ENCODE assay signal across 8 mouse cellular contexts in the genomic region with DNA sequence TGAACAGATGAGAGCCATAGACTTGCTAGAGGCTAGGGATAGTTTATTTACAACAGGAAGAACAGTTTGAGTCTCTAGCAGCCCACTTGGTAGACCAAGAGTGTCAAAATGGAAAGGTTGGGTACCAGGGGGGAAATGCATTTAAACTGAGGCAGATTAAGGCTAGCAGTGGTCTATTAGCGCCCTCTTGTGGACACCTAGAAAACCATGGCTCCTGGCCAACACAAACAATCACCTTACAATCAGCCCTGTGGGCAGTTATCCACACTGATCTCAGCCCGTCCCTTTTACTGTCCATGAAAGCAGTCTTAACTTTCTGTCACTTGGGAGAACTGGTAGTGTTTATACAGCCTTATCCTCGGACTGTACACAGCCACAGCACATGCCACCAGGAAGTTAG. TPM values are rescaled to one million over a fixed set of nuclear protein-coding genes. Genes with fewer than 3 reads are reported as not detected.
A peak's percentile ranks its signal among the peaks of the same experiment; 100 is the strongest.
DNase-seq lines count a peak whose midpoint lies in the region; ATAC-seq and TF ChIP-seq lines count a peak whose summit lies in the region.

No protein-coding gene starts in this region.

- H3K4me2 ChIP-seq in neural tube, embryonic 15.5 days = no peak overlapping the region
- no peak overlapping the region for H3K4me2 ChIP-seq in midbrain, postnatal 0 days (ENCODE audit: low read depth, low read length, poor library complexity, severe bottlenecking)

- WGBS in neural tube, embryonic 15.5 days = 12% methylated on average over 3 of the region's 3 CpGs
- WGBS in midbrain, postnatal 0 days = 3% methylated on average over 3 of the region's 3 CpGs

- no peaks in the 10 kb centered on the region; the same call in 1 of the 2 replicates for H3K27me3 ChIP-seq in neural tube, embryonic 15.5 days (replicated peaks)
- H3K27me3 ChIP-seq in midbrain, postnatal 0 days (ENCODE audit: insufficient read depth, low read length) = no peaks in the 10 kb centered on the region

- no peaks in the 10 kb centered on the region for H3K9me3 ChIP-seq in neural tube, embryonic 15.5 days (replicated peaks)
- H3K9me3 ChIP-seq in midbrain, postnatal 0 days (ENCODE audit: low read length) = no peaks in the 10 kb centered on the region

- intact Hi-C loops in left cerebral cortex, postnatal 10 days (cut with DNase I) = loop anchor here (1.0 to 5.0 kb wide), 2 partner anchors 62 to 354 kb away; no protein-coding TSS in a partner anchor

- H3K4me1 ChIP-seq in neural tube, embryonic 15.5 days = peaks cover 24% of the 10 kb centered on the region
- H3K4me1 ChIP-seq in embryonic fibroblast, embryonic 13.5 days (ENCODE audit: control insufficient read depth, insufficient read depth, low read length) = 0 out of 2 replicates have a peak, but pooled peaks cover 2% of the 10 kb centered on the region
- H3K4me1 ChIP-seq in midbrain, postnatal 0 days (ENCODE audit: insufficient read depth, low read length) = 0 out of 2 replicates have a peak, but pooled peaks cover 5% of the 10 kb centered on the region

- H3K4me3 ChIP-seq in neural tube, embryonic 15.5 days (replicated peaks) = no peak overlapping the region
- no peak overlapping the region for H3K4me3 ChIP-seq in embryonic fibroblast, embryonic 13.5 days (ENCODE audit: insufficient read depth, low read length)
- no peak overlapping the region for H3K4me3 ChIP-seq in midbrain, postnatal 0 days (ENCODE audit: low read depth, low read length)

- peak; percentile 71 for DNase-seq in neural tube, embryonic 10.5 days (ENCODE audit: extremely low spot score, low spot score)
- peak; percentile 58 to 69 for DNase-seq in adrenal gland, postnatal 36 days
- DNase-seq in left cerebral cortex, postnatal 10 days (ENCODE audit: extremely low spot score in 1 of 2, low spot score in 2 of 2) = peak; percentile 70 to 74
- DNase-seq in midbrain, postnatal 0 days (ENCODE audit: low spot score) = peak; percentile 89
- peak; percentile 78 for DNase-seq in thymus, postnatal 0 days (ENCODE audit: low spot score)

- no peak overlapping the region for H3K27ac ChIP-seq in neural tube, embryonic 15.5 days (replicated peaks)
- no peak overlapping the region for H3K27ac ChIP-seq in embryonic fibroblast, embryonic 13.5 days (ENCODE audit: insufficient read depth, low read length)
- no peak overlapping the region for H3K27ac ChIP-seq in midbrain, postnatal 0 days (ENCODE audit: low read depth, low read length)

- no peak for TF ChIP-seq POLR2A in embryonic fibroblast, embryonic 13.5 days (IDR thresholded peaks at IDR 0.05; ENCODE audit: low read depth, low read length)

- 0 out of 2 replicates have a peak, but pooled peaks have one; percentile 34 for TF ChIP-seq CTCF in embryonic fibroblast, embryonic 13.5 days (IDR thresholded peaks at IDR 0.05; ENCODE audit: borderline replicate concordance, insufficient read depth, low read length)
- TF ChIP-seq CTCF in midbrain, postnatal 0 days (IDR thresholded peaks at IDR 0.05) = peak; percentile 96

- no peak for ATAC-seq in neural tube, embryonic 15.5 days (ENCODE audit: low FRiP score)
- ATAC-seq in hematopoietic stem cell, adult 5-6 weeks (replicated peaks in 1 of 2; ENCODE audit: insufficient read depth in 1 of 2, low FRiP score in 2 of 2, low TSS enrichment in 1 of 2, low read depth in 1 of 2, poor library complexity in 2 of 2, severe bottlenecking in 2 of 2) = peak; percentile 20 to 56; a peak in 3 of 4 replicates
- no peak for ATAC-seq in midbrain, postnatal 0 days (ENCODE audit: low FRiP score)

- H3K9ac ChIP-seq in neural tube, embryonic 15.5 days (replicated peaks) = no peak overlapping the region
- H3K9ac ChIP-seq in midbrain, postnatal 0 days (replicated peaks; ENCODE audit: low read length, poor library complexity, severe bottlenecking) = no peak overlapping the region

- peaks cover 20% of the 10 kb centered on the region for H3K36me3 ChIP-seq in neural tube, embryonic 15.5 days
- peaks cover 18% of the 10 kb centered on the region for H3K36me3 ChIP-seq in midbrain, postnatal 0 days (ENCODE audit: insufficient read depth, low read length)

RNA-seq across cellular contexts. Expression of a gene that starts 4.7 kb away (rescaled TPM):
- polyA plus RNA-seq in neural tube, embryonic 15.5 days (2015; fragmentation: Nextera tagmentation; extraction: Ambion mirVana) = 297 and 338 TPM in 2 replicates
- total RNA-seq in adrenal gland, postnatal 36 days (2021) = 10 to 100 TPM; 64.2 to 67.7 TPM
- 44.5 and 47.8 TPM in 2 replicates for polyA plus RNA-seq in embryonic fibroblast, embryonic 13.5 days (2011; ENCODE audit: insufficient read length, low read depth, missing spikeins)
- total RNA-seq in hematopoietic stem cell, adult 5-6 weeks (2017) = 79.5 and 128 TPM in 2 replicates
- total RNA-seq in left cerebral cortex, postnatal 10 days (2021) = 100 to 1,000 TPM; 167 to 177 TPM
- 80.8 and 96.6 TPM in 2 replicates for total RNA-seq in midbrain, postnatal 0 days (2014; rRNA removed)
- 345 and 380 TPM in 2 replicates for polyA plus RNA-seq in midbrain, postnatal 0 days (2015; fragmentation: Nextera tagmentation; extraction: Ambion mirVana)
- 262 and 286 TPM in 2 replicates for polyA plus RNA-seq in thymus, postnatal 0 days (2015; fragmentation: Nextera tagmentation; extraction: Ambion mirVana)

RNA-seq across cellular contexts. Expression of a gene that starts 42.9 kb away (rescaled TPM):
- 4.8 and 5.0 TPM in 2 replicates for polyA plus RNA-seq in neural tube, embryonic 15.5 days (2015; fragmentation: Nextera tagmentation; extraction: Ambion mirVana)
- 1 to 10 TPM in 1 of 2 experiments, under 1 TPM in 1; 0.40 to 2.9 TPM for total RNA-seq in adrenal gland, postnatal 36 days (2021)
- 0.57 and 4.3 TPM in 2 replicates for polyA plus RNA-seq in embryonic fibroblast, embryonic 13.5 days (2011; ENCODE audit: insufficient read length, low read depth, missing spikeins)
- 0.75 TPM in 1 of 2 replicates, not detected in the other for total RNA-seq in hematopoietic stem cell, adult 5-6 weeks (2017)
- 1 to 10 TPM; 4.0 to 5.6 TPM for total RNA-seq in left cerebral cortex, postnatal 10 days (2021)
- total RNA-seq in midbrain, postnatal 0 days (2014; rRNA removed) = 6.9 and 9.0 TPM in 2 replicates
- 4.7 and 5.2 TPM in 2 replicates for polyA plus RNA-seq in midbrain, postnatal 0 days (2015; fragmentation: Nextera tagmentation; extraction: Ambion mirVana)
- 0.24 and 0.34 TPM in 2 replicates for polyA plus RNA-seq in thymus, postnatal 0 days (2015; fragmentation: Nextera tagmentation; extraction: Ambion mirVana)

Comparison
In these comparisons a context has a peak if more than half of its experiments do, and no peak if none do; other contexts are left out.
1. ATAC-seq: peak in hematopoietic stem cell, adult 5-6 weeks (2 of 2); none in neural tube, embryonic 15.5 days (single experiment) and midbrain, postnatal 0 days (single experiment).
2. Peak in every context shown above with its lines, with median percentiles within 50 percentile points of each other: DNase-seq.